Mouse (Mus musculus) E14TG2a.4 (cell line): ENCODE measurements at regions not wholly inside any gene's neighbourhood (a gene's known extent, or its start where the extent isn't known, plus 50 kb on each side); places are given as distances from the start of the nearest gene placed in this dataset.

Experiments used
- CTCF ChIP-seq: conservative IDR thresholded peaks from 2 replicates; pipeline ENCODE4 v1.5.1; 2014; ENCODE audit warnings: low read length
- POU5F1 ChIP-seq: IDR thresholded peaks from 2 replicates; pipeline ENCODE4 v1.6.1; 2014; ENCODE audit warnings: low read length, borderline replicate concordance

GRCm38 (mm10) chr15:62230773-62231172 is 1308.0 kb upstream of the A1bg start:
- TF ChIP-seq CTCF = no peak
- no peak for TF ChIP-seq POU5F1
